9 mouse cellular contexts compared by ENCODE assay signal in genomic region chr3:65990957-65991646, GRCm38 (mm10). TPM values are rescaled to one million over a fixed set of nuclear protein-coding genes. Genes with fewer than 3 reads are reported as not detected.
A peak's percentile ranks its signal among the peaks of the same experiment; 100 is the strongest.
DNase-seq lines count a peak whose midpoint lies in the region; ATAC-seq and TF ChIP-seq lines count a peak whose summit lies in the region.
"Had no signal": no experiment of that assay in that cellular context is flagged by ENCODE, and none has a peak within 500 bp of the region (broad histone marks: within the 10 kb centered on the region; RNA-seq: fewer than 3 reads in every experiment).

No protein-coding gene starts in this region.

- no peaks in the 10 kb centered on the region; the same call in 1 of the 2 replicates for H3K4me1 ChIP-seq in kidney, adult 2 months (ENCODE audit: control insufficient read depth, insufficient read depth, low read length)
- H3K4me1 ChIP-seq in kidney, embryonic 16.5 days (ENCODE audit: insufficient read depth, low read length), result no peaks in the 10 kb centered on the region
- no peaks in the 10 kb centered on the region for H3K4me1 ChIP-seq in E14TG2a.4 (replicated peaks; ENCODE audit: low read depth, low read length)
- H3K4me1 ChIP-seq in liver, embryonic 11.5 days (replicated peaks; ENCODE audit: control insufficient read depth, insufficient read depth, low read length), result no peaks in the 10 kb centered on the region
- H3K4me1 ChIP-seq in neural tube, embryonic 13.5 days (replicated peaks), result no peaks in the 10 kb centered on the region
- H3K4me1 ChIP-seq: limb, embryonic 15.5 days had no signal

- no peak overlapping the region for H3K27ac ChIP-seq in kidney, adult 2 months (ENCODE audit: insufficient read depth, low read depth, low read length)
- no peak overlapping the region for H3K27ac ChIP-seq in kidney, embryonic 16.5 days (ENCODE audit: low read length)
- H3K27ac ChIP-seq in liver, embryonic 11.5 days (ENCODE audit: low read depth, low read length), result no peak overlapping the region
- H3K27ac ChIP-seq in neural tube, embryonic 13.5 days (replicated peaks), result no peak overlapping the region
- H3K27ac ChIP-seq: limb, embryonic 15.5 days had no signal

- peak; percentile 63 for DNase-seq in kidney, adult 2 months
- DNase-seq in c-Kit-positive CD71-positive TER-119-positive erythroid progenitor cells, embryonic 14.5 days (ENCODE audit: low spot score), result peak; percentile 53
- peak; percentile 52 for DNase-seq in heart, postnatal 4 days
- DNase-seq in liver, embryonic 11.5 days (ENCODE audit: low spot score), result no peak
- no peak for DNase-seq in ovary, postnatal 10 days (ENCODE audit: low spot score)

- TF ChIP-seq CTCF in kidney, adult 2 months (conservative IDR thresholded peaks at IDR 0.05; ENCODE audit: insufficient read depth, insufficient read length, low read depth, low read length), result 0 out of 2 replicates have a peak, but pooled peaks have one; percentile 3
- TF ChIP-seq CTCF in E14TG2a.4 (conservative IDR thresholded peaks at IDR 0.05; ENCODE audit: low read length), result peak; percentile 58

- 4% methylated on average over 3 of the region's 3 CpGs for WGBS in kidney, adult 2 months
- WGBS in kidney, embryonic 16.5 days, result 14% methylated on average over 3 of the region's 3 CpGs
- 13% methylated on average over 3 of the region's 3 CpGs for WGBS in liver, embryonic 11.5 days
- WGBS in neural tube, embryonic 13.5 days, result 28% methylated on average over 3 of the region's 3 CpGs

- no peak overlapping the region for H3K9ac ChIP-seq in kidney, embryonic 16.5 days (replicated peaks; ENCODE audit: low read length)
- no peak overlapping the region for H3K9ac ChIP-seq in liver, embryonic 11.5 days (ENCODE audit: low read depth, low read length)
- H3K9ac ChIP-seq in neural tube, embryonic 13.5 days, result no peak overlapping the region
- H3K9ac ChIP-seq: limb, embryonic 15.5 days had no signal

- TF ChIP-seq POLR2A in kidney, adult 2 months (IDR thresholded peaks at IDR 0.05; ENCODE audit: low read depth, low read length), result no peak

- ATAC-seq in kidney, embryonic 16.5 days (ENCODE audit: low FRiP score, low TSS enrichment), result no peak; the same call in 1 of the 2 replicates
- ATAC-seq in liver, embryonic 11.5 days (replicated peaks; ENCODE audit: low FRiP score), result peak; percentile 36
- ATAC-seq in neural tube, embryonic 13.5 days (ENCODE audit: low read depth), result peak; percentile 40; the same call in 1 of the 2 replicates

- no peaks in the 10 kb centered on the region for H3K9me3 ChIP-seq in kidney, embryonic 16.5 days (ENCODE audit: low read length)
- no peaks in the 10 kb centered on the region for H3K9me3 ChIP-seq in E14TG2a.4 (ENCODE audit: low read length)
- H3K9me3 ChIP-seq in liver, embryonic 11.5 days (ENCODE audit: control insufficient read depth, low read length), result no peaks in the 10 kb centered on the region
- H3K9me3 ChIP-seq in neural tube, embryonic 13.5 days, result no peaks in the 10 kb centered on the region
- H3K9me3 ChIP-seq: limb, embryonic 15.5 days had no signal

- no peak overlapping the region for H3K4me2 ChIP-seq in kidney, embryonic 16.5 days (replicated peaks; ENCODE audit: low read depth, low read length)
- no peak overlapping the region for H3K4me2 ChIP-seq in liver, embryonic 11.5 days
- no peak overlapping the region for H3K4me2 ChIP-seq in neural tube, embryonic 13.5 days
- H3K4me2 ChIP-seq: limb, embryonic 15.5 days had no signal

- H3K4me3 ChIP-seq in kidney, adult 2 months (ENCODE audit: insufficient read depth, low read depth, low read length), result no peak overlapping the region
- H3K4me3 ChIP-seq in kidney, embryonic 16.5 days (ENCODE audit: low read length), result no peak overlapping the region
- no peak overlapping the region for H3K4me3 ChIP-seq in E14TG2a.4 (replicated peaks; ENCODE audit: low read length)
- no peak overlapping the region for H3K4me3 ChIP-seq in liver, embryonic 11.5 days (ENCODE audit: low read depth, low read length)
- H3K4me3 ChIP-seq in neural tube, embryonic 13.5 days, result no peak overlapping the region
- H3K4me3 ChIP-seq: limb, embryonic 15.5 days had no signal

- no peaks in the 10 kb centered on the region for H3K36me3 ChIP-seq in kidney, adult 2 months (ENCODE audit: control insufficient read depth, insufficient read depth, low read length)
- no peaks in the 10 kb centered on the region for H3K36me3 ChIP-seq in kidney, embryonic 16.5 days (ENCODE audit: insufficient read depth, low read length)
- no peaks in the 10 kb centered on the region for H3K36me3 ChIP-seq in E14TG2a.4 (ENCODE audit: insufficient read depth, low read length)
- H3K36me3 ChIP-seq in liver, embryonic 11.5 days (ENCODE audit: control insufficient read depth, insufficient read depth, low read length), result no peaks in the 10 kb centered on the region
- H3K36me3 ChIP-seq in neural tube, embryonic 13.5 days, result no peaks in the 10 kb centered on the region
- H3K36me3 ChIP-seq: limb, embryonic 15.5 days had no signal

- no peaks in the 10 kb centered on the region for H3K27me3 ChIP-seq in kidney, adult 2 months (replicated peaks; ENCODE audit: control insufficient read depth, insufficient read depth, low read length)
- H3K27me3 ChIP-seq in kidney, embryonic 16.5 days (ENCODE audit: insufficient read depth, low read length), result no peaks in the 10 kb centered on the region
- no peaks in the 10 kb centered on the region for H3K27me3 ChIP-seq in E14TG2a.4 (ENCODE audit: insufficient read depth, low read length)
- no peaks in the 10 kb centered on the region for H3K27me3 ChIP-seq in liver, embryonic 11.5 days (replicated peaks; ENCODE audit: control insufficient read depth, insufficient read depth, low read length)
- H3K27me3 ChIP-seq in neural tube, embryonic 13.5 days, result no peaks in the 10 kb centered on the region
- H3K27me3 ChIP-seq: limb, embryonic 15.5 days had no signal

RNA-seq across cellular contexts. Expression of gene Ccnl1, which starts 33.1 kb away (rescaled TPM):
- 20.8 and 25.6 TPM in 2 replicates for polyA plus RNA-seq in kidney, adult 2 months (2012; rRNA removed)
- polyA plus RNA-seq in kidney, embryonic 16.5 days (2015; fragmentation: Nextera tagmentation; extraction: Ambion mirVana), result 103 and 104 TPM in 2 replicates
- total RNA-seq in heart, postnatal 4 days (2021), result 10 to 100 TPM; 43.3 to 49.6 TPM
- polyA plus RNA-seq in liver, embryonic 11.5 days (2014; fragmentation: Nextera tagmentation; extraction: Ambion mirVana), result 107 TPM in 2 replicates
- 75.1 and 83.6 TPM in 2 replicates for polyA plus RNA-seq in neural tube, embryonic 13.5 days (2015; fragmentation: Nextera tagmentation; extraction: Ambion mirVana)

Comparison
In these comparisons a context has a peak if more than half of its experiments do, and no peak if none do; other contexts are left out.
1. DNase-seq: peak in kidney, adult 2 months (single experiment), c-Kit-positive CD71-positive TER-119-positive erythroid progenitor cells, embryonic 14.5 days (single experiment) and heart, postnatal 4 days (single experiment); none in liver, embryonic 11.5 days (single experiment) and ovary, postnatal 10 days (single experiment).